26 mouse cellular contexts compared by ENCODE assay signal in genomic region chr3:101526603-101527002, GRCm38 (mm10).
DNase-seq lines count a peak whose midpoint lies in the region; ATAC-seq lines count a peak whose summit lies in the region.
"Had no signal": no experiment of that assay in that cellular context is flagged by ENCODE, and none has a peak within 500 bp of the region (broad histone marks: within the 10 kb centered on the region; RNA-seq: fewer than 3 reads in every experiment).

No protein-coding gene starts in this region.

- H3K4me2 ChIP-seq in kidney, embryonic 14.5 days (replicated peaks; ENCODE audit: low read depth, low read length): no peak overlapping the region
- H3K4me2 ChIP-seq: embryonic facial prominence, embryonic 12.5 days; heart, embryonic 15.5 days; hindbrain, embryonic 13.5 days; liver, embryonic 15.5 days; lung, embryonic 15.5 days; neural tube, embryonic 13.5 days had no signal

- no peak overlapping the region for H3K4me3 ChIP-seq in kidney, embryonic 14.5 days (ENCODE audit: low read length)
- no peak overlapping the region for H3K4me3 ChIP-seq in heart, embryonic 10.5 days
- H3K4me3 ChIP-seq: embryonic facial prominence, embryonic 12.5 days; heart, embryonic 15.5 days; hindbrain, embryonic 13.5 days; liver, embryonic 15.5 days; lung, embryonic 15.5 days; neural tube, embryonic 13.5 days had no signal

- H3K9me3 ChIP-seq in kidney, embryonic 14.5 days (ENCODE audit: control insufficient read depth, low read length): no peaks in the 10 kb centered on the region
- no peaks in the 10 kb centered on the region for H3K9me3 ChIP-seq in heart, embryonic 10.5 days
- H3K9me3 ChIP-seq: embryonic facial prominence, embryonic 12.5 days; heart, embryonic 15.5 days; hindbrain, embryonic 13.5 days; liver, embryonic 15.5 days; lung, embryonic 15.5 days; neural tube, embryonic 13.5 days had no signal

- 69% methylated on average over 11 of the region's 11 CpGs for WGBS in kidney, embryonic 14.5 days
- WGBS in heart, embryonic 10.5 days: 82% methylated on average over 11 of the region's 11 CpGs

- no peak overlapping the region for H3K27ac ChIP-seq in kidney, embryonic 14.5 days (ENCODE audit: low read depth, low read length)
- H3K27ac ChIP-seq in heart, embryonic 10.5 days: no peak overlapping the region
- H3K27ac ChIP-seq: embryonic facial prominence, embryonic 12.5 days; heart, embryonic 15.5 days; hindbrain, embryonic 13.5 days; liver, embryonic 15.5 days; lung, embryonic 15.5 days; neural tube, embryonic 13.5 days had no signal

- 0 out of 2 replicates have a peak, but pooled peaks cover 10% of the 10 kb centered on the region for H3K4me1 ChIP-seq in kidney, embryonic 14.5 days (ENCODE audit: control insufficient read depth, insufficient read depth, low read length)
- H3K4me1 ChIP-seq in heart, embryonic 10.5 days: peaks cover 33% of the 10 kb centered on the region

- peak; percentile 84 for DNase-seq in kidney, adult 18-20 months
- DNase-seq in kidney, adult 9 months: peak; percentile 97
- DNase-seq in kidney, postnatal 36 days: peak; percentile 85 to 94
- peak; percentile 61 for DNase-seq in yolk sac, embryonic 10.5 days (ENCODE audit: low spot score)
- no peak for DNase-seq in Muller cell, postnatal 12 days (ENCODE audit: inconsistent ontology term)
- DNase-seq in heart, embryonic 10.5 days (ENCODE audit: low spot score): no peak
- DNase-seq: cerebellum, adult 11-12 months; cerebellum, postnatal 14 days; forebrain, postnatal 0 days; gastrocnemius, postnatal 25 days; heart, postnatal 36 days; lung, postnatal 4 days; midbrain, embryonic 14.5 days; retina, postnatal 1 day; thymus, postnatal 25 days had no signal

- no peaks in the 10 kb centered on the region for H3K36me3 ChIP-seq in kidney, embryonic 14.5 days (ENCODE audit: control insufficient read depth, insufficient read depth, low read length)
- no peaks in the 10 kb centered on the region for H3K36me3 ChIP-seq in heart, embryonic 10.5 days
- H3K36me3 ChIP-seq: embryonic facial prominence, embryonic 12.5 days; heart, embryonic 15.5 days; hindbrain, embryonic 13.5 days; liver, embryonic 15.5 days; lung, embryonic 15.5 days; neural tube, embryonic 13.5 days had no signal

- ATAC-seq in kidney, embryonic 14.5 days (ENCODE audit: low FRiP score, low TSS enrichment): no peak
- ATAC-seq in frontal cortex, adult (ENCODE audit: low TSS enrichment): no peak
- ATAC-seq: CD4-positive, CD25-positive, alpha-beta regulatory T cell, adult 4 months; forebrain, postnatal 0 days; inflammation-experienced regulatory T-cells, adult 6 months; Patski had no signal

- H3K9ac ChIP-seq in kidney, embryonic 14.5 days (ENCODE audit: low read depth, low read length): no peak overlapping the region
- H3K9ac ChIP-seq: embryonic facial prominence, embryonic 12.5 days; forebrain, postnatal 0 days; heart, embryonic 15.5 days; hindbrain, embryonic 13.5 days; liver, embryonic 15.5 days; lung, embryonic 15.5 days; neural tube, embryonic 13.5 days had no signal

- no peaks in the 10 kb centered on the region for H3K27me3 ChIP-seq in kidney, embryonic 14.5 days (ENCODE audit: control insufficient read depth, insufficient read depth, low read length)
- no peaks in the 10 kb centered on the region for H3K27me3 ChIP-seq in heart, embryonic 10.5 days (ENCODE audit: insufficient read depth, poor library complexity, severe bottlenecking)
- H3K27me3 ChIP-seq: embryonic facial prominence, embryonic 12.5 days; heart, embryonic 15.5 days; hindbrain, embryonic 13.5 days; liver, embryonic 15.5 days; lung, embryonic 15.5 days; neural tube, embryonic 13.5 days; Patski had no signal

Comparison
In these comparisons a context has a peak if more than half of its experiments do, and no peak if none do; other contexts are left out.
1. DNase-seq: peak in kidney, adult 18-20 months (single experiment), kidney, adult 9 months (single experiment), kidney, postnatal 36 days (2 of 2) and yolk sac, embryonic 10.5 days (single experiment); none in Muller cell, postnatal 12 days (single experiment) and heart, embryonic 10.5 days (single experiment).